Comparison of ENCODE assay signal across 14 mouse cellular contexts in genomic region chr16:48626186-48626585, GRCm38 (mm10).
"Had no signal": no experiment of that assay in that cellular context is flagged by ENCODE, and none has a peak within 500 bp of the region (broad histone marks: within the 10 kb centered on the region; RNA-seq: fewer than 3 reads in every experiment).

No protein-coding gene starts in this region.

- DNase-seq: kidney, adult 11 months; kidney, adult 9 months; kidney, postnatal 36 days; layer of hippocampus, adult 9-11 months; layer of hippocampus, postnatal 36 days; liver; lung, embryonic 14.5 days; right cerebral cortex, postnatal 14 days; thymus, postnatal 36 days had no signal

- ATAC-seq: midbrain, embryonic 16.5 days had no signal

- H3K36me3 ChIP-seq: midbrain, embryonic 12.5 days; neural tube, embryonic 13.5 days had no signal

- H3K27me3 ChIP-seq: midbrain, embryonic 12.5 days; neural tube, embryonic 13.5 days had no signal

- H3K4me2 ChIP-seq: lung, embryonic 14.5 days; midbrain, embryonic 12.5 days; neural tube, embryonic 13.5 days had no signal

- H3K9ac ChIP-seq: liver, embryonic 14.5 days; lung, embryonic 14.5 days; midbrain, embryonic 12.5 days; neural tube, embryonic 13.5 days had no signal

- H3K27ac ChIP-seq: kidney, postnatal 0 days; liver, embryonic 14.5 days; midbrain, embryonic 12.5 days; neural tube, embryonic 13.5 days had no signal

- H3K9me3 ChIP-seq: midbrain, embryonic 12.5 days; neural tube, embryonic 13.5 days had no signal

- H3K4me3 ChIP-seq: midbrain, embryonic 12.5 days; neural tube, embryonic 13.5 days had no signal

- H3K4me1 ChIP-seq: midbrain, embryonic 12.5 days had no signal
